Mouse (Mus musculus) cerebellum, adult 2 months (tissue): Measurements from ENCODE around the gene Galnt2. TPM values are rescaled to one million over a fixed set of nuclear protein-coding genes. Genes with fewer than 3 reads are reported as not detected.

ENCODE experiments used
- DNase-seq, 2 experiments: peaks; one replicate each; pipeline ENCODE4 v3.0.0; 2021
- H3K27ac ChIP-seq: fragments of 200-500 bp; 2 replicates; pipeline ENCODE4 v1.5.1; 2012; ENCODE audit warnings: low read length, control low read depth, inconsistent platforms; ENCODE audit not compliant: insufficient read depth
- H3K27me3 ChIP-seq: fragments of 200-500 bp; 2 replicates; pipeline ENCODE4 v1.6.1; 2012; ENCODE audit warnings: inconsistent platforms, mild to moderate bottlenecking, low read length, moderate library complexity; ENCODE audit not compliant: control insufficient read depth, insufficient read depth
- H3K4me1 ChIP-seq: fragments of 200-500 bp; 2 replicates; pipeline ENCODE4 v1.6.1; 2011; ENCODE audit warnings: low read length; ENCODE audit not compliant: control insufficient read depth, insufficient read depth
- H3K4me3 ChIP-seq: fragments of 200-500 bp; replicated peaks from 2 replicates; pipeline ENCODE3; 2011; ENCODE audit warnings: mild to moderate bottlenecking, low read depth, low read length, control low read depth; ENCODE audit not compliant: insufficient read depth
- CTCF ChIP-seq: fragments of 200-500 bp; IDR thresholded peaks from 2 replicates; pipeline ENCODE4 v1.5.1; 2011; ENCODE audit warnings: low read depth, mild to moderate bottlenecking, control low read depth, low read length, moderate library complexity, borderline replicate concordance; ENCODE audit not compliant: insufficient read depth
- POLR2A ChIP-seq: fragments of 200-500 bp; IDR thresholded peaks from 2 replicates; pipeline ENCODE4 v1.6.1; 2011; ENCODE audit warnings: low read length, control low read depth, borderline replicate concordance; ENCODE audit not compliant: insufficient read depth
- WGBS: fragments of 180-500 bp; shearing (Covaris S2); methylation state at CpG from one replicate; pipeline ENCODE4 v1.1.7; 2018; 5-methylcytosine and 5-hydroxymethylcytosine counted together
- polyA plus RNA-seq: library from polyadenylated mRNA; depleted of rRNA; stranded (reverse); fragments of >200 nt; gene quantifications from 2 replicates; pipeline ENCODE4 v1.2.3, GENCODE M21; 2012

Gene Galnt2
- polyA plus RNA-seq, 1 experiment, result 23.8 TPM

DNA sequence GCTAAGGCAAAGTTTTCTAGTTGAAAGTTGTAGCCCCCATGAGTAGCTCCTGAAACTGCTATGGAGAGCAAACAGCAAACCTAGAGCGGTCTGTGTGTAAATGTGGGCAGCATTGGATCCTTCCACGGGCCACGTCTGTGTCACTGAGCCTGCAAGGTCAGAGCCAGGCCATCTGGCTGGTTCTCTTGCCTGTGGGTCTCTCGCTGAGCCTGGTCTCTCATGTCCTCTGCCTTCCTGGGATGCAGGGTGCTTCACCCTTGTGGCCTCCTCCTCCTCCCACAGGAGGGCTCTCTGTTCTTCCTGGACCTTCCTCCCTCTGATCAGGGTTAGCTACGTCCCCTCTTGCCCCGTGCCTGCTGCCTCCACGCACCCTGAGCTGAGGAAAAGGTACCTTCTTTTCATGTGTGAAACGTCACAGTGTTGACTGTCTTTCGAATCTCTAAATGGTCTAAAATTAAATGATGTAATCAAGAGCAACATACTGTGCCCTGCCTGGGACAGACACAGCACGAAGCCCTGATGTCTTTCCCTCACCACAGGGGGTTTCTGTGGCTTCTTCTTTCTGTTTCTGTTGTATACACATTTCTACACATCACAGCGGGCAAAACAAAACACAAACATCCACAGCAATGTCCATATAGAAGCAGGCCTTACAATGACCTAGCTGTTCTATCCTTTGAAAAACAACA lies 52.6 kb downstream of the Galnt2 start:
- peak in 1 of 2 experiments; percentile 60 for DNase-seq
- H3K27ac ChIP-seq, result 0 out of 2 replicates have a peak overlapping the region, but pooled peaks have one; percentile 20
- WGBS, result 44% methylated on average over 11 of the region's 11 CpGs

DNA sequence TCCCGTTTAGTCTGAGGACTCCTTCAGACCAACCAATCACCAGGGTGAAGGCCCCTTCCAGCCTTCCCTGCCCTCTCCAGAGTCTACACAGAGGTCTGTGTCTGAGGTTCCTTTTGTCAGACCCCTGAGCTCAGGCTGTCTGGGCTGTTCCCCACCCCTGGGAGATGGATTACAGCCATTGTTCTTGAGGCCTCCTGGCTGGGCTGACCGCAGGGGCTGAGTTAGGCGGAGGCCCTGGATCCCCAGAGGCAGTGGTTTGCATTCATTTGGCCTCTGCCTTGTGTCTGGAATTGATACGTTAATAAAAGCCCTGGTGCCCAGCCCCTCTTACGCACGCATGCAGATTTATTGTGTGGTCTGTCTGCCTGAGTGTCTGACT lies 53.1 kb downstream of the Galnt2 start:
- no peak for DNase-seq
- H3K27me3 ChIP-seq, result no peaks in the 10 kb centered on the region
- no peak overlapping the region for H3K4me3 ChIP-seq
- H3K4me1 ChIP-seq, result peaks cover 83% of the 10 kb centered on the region
- WGBS, result 75% methylated on average over 6 of the region's 6 CpGs
- TF ChIP-seq POLR2A (no peak), CTCF (no peak)
- peak overlapping the region; percentile 20; the same call in 1 of the 2 replicates for H3K27ac ChIP-seq

More for the DNA sequence above, 52.6 kb downstream of the Galnt2 start:
- TF ChIP-seq POLR2A (no peak), CTCF (no peak)
- peaks cover 80% of the 10 kb centered on the region for H3K4me1 ChIP-seq
- H3K4me3 ChIP-seq, result no peak overlapping the region
- no peaks in the 10 kb centered on the region for H3K27me3 ChIP-seq

DNA sequence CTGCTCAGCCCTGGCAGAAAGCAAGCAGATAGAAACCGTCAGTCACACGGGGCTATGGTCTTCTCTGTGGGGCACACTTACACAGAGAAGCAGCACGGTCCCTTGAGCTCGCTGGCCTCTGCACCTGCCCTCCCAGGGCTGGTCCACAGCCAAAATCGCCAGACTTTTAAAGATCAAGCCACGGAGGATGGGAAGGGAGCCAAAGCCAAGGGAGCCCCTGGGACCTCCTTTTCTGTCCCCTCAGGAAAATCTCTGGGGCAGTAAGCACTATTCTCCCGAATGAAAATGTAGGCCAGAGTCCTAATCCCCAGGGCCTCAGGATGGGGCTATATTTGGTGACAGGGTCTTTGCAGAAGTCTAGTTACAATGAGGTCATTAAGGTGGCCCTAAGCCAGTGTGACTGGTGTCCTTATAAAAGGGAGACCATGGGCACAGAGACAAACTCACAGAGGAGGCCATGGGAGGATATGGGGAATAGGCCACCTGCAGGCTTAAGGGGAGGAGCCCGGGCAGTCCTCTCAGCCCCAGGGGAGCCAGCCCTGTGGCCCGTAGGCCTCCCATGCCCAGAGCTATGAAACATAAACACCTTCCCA lies 53.9 kb downstream of the Galnt2 start:
- Histone ChIP-seq H3K4me1 (peaks cover 83% of the 10 kb centered on the region), H3K4me3 (no peak overlapping the region), H3K27me3 (no peaks in the 10 kb centered on the region), H3K27ac (no peak overlapping the region)
- TF ChIP-seq CTCF (no peak), POLR2A (no peak)
- DNase-seq, result peak; percentile 72 to 73
- WGBS, result 4% methylated on average over 9 of the region's 9 CpGs

DNA sequence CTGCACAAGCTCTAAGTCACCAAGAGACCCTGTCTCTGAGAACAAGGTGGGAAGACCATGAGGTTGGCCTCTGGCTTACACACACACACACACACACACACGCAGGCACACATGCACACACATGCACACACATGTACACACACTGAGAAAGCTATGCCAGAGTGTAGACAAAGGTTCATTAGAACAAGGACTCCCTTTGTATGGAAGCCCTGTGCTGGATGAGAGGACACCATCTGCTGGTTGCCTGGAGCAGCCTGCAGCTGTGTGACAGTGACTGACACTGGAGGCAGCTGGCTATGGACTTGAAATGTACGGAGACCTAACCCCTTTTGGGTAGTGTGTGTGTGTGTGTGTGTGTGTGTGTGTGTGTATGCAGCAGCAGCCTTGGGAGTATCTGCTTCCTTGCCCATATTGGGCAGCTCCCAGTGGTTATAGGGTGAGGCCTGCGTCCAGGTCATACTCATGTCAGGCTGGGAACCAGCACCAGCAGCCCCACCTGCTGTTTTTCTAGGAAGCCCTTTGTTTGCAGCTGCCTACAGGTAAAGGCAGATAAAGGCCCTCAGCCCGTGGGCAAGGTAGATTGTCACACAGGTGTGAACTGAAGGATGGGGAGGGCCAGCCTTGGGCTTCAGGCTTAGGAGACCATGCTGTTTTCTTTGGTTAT lies 55.4 kb downstream of the Galnt2 start:
- DNase-seq, result no peak
- Histone ChIP-seq H3K4me3 (no peak overlapping the region), H3K27ac (no peak overlapping the region), H3K4me1 (peaks cover 83% of the 10 kb centered on the region), H3K27me3 (no peaks in the 10 kb centered on the region)
- 79% methylated on average over 4 of the region's 4 CpGs for WGBS
- TF ChIP-seq CTCF (no peak), POLR2A (no peak)

DNA sequence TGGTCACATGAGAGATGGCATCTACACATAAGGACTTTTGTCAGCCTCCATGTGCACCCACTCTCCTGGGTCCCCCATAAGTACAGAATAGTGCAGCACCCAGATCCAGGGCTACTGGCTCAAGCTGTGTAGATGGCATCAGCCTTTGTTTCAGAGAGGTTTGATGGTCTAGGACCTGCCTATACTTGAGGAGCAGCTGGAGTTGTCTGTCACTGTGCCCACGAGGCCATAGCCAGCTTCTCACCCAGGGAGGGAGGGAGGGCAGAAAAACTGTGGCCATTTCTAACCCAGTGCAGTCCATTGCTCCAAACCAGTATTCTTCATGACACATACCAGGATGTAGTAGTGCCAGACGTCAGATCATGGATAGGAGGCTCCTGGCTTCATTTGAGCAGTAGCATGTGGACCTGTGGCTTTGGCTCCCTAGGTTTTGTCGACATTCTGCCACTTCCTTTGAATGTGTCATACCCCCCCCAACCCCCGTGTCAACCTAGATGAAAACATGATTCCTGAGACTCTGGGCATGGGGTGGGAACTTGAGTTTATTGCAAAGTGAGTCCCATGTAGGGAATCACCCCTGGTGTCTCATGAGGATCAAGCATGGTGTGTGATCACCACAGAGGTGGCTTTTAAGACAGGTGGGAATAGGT lies 57.1 kb downstream of the Galnt2 start:
- Histone ChIP-seq H3K4me3 (no peak overlapping the region), H3K27ac (no peak overlapping the region), H3K27me3 (no peaks in the 10 kb centered on the region), H3K4me1 (peaks cover 80% of the 10 kb centered on the region)
- 43% methylated on average over 4 of the region's 4 CpGs for WGBS
- TF ChIP-seq CTCF, result no peak
- peak in 1 of 2 experiments; percentile 70 for DNase-seq

DNA sequence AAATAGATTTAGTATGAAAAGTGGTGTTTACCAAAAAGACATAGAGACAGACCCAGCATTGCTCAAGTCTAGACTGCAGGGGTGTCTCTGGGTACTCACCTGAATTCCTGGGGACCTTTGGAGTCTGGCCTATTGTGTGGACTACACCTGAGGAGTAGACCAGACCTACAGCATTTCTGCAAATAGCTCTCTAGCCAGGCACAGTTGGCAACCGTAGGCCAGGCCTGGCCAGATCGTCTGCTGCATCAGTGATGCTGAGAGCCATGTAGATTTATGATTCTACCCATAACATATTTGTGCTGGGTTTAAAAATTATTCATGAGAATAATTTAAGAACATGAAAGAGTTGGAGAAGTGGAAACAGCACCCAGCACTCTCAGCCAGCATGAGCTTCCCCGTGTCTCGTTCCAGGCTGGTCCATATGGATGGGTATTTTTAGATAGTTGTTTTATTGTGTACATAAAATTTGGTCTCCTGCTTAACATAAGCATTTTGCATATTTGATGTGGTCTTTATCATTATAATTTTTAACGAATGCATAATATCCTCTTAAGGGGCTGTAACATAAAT lies 58.4 kb downstream of the Galnt2 start:
- no peak overlapping the region for H3K4me3 ChIP-seq
- H3K4me1 ChIP-seq, result peaks cover 74% of the 10 kb centered on the region
- no peak overlapping the region for H3K27ac ChIP-seq
- WGBS, result 28% methylated on average over 5 of the region's 5 CpGs
- DNase-seq, result peak in 1 of 2 experiments; percentile 70
- TF ChIP-seq CTCF (no peak), POLR2A (no peak)
- no peaks in the 10 kb centered on the region for H3K27me3 ChIP-seq

DNA sequence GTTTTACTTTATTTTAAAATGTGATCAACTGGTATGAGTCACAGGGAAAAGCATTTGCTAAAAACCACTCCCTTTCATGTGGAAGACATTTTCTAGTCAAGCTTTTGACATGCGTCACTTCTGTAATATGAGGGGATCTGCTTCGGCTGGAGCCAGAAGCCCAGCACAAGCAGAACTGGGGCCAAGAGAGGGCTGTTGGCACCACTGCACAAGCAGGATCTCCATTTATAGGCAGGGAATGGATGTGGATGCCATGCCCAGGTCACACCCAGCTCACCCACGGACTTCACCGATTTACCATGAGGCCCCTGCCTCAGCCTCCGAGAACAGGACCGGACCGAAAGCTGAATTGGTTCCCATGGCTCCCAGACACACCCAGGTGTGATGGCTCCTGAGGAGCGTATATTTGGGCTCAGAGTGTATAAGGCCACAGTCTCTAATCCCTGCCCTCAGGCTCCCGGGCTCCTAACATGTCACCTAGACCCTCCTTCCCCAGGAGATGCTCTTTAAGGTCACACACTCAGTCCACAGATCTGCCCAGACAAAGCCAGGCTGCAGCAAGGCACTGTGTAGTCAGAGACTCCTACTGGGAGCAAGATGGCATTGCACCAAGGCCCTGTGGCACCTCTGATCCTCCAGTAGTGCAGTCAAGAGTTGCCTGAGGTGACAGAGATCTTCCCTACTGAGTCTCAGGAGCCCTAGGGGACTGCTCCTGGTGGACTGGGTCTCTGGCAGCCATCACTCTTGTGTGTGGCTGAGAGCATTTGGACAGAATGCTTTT lies 59.9 kb downstream of the Galnt2 start:
- H3K27ac ChIP-seq, result no peak overlapping the region
- H3K27me3 ChIP-seq, result no peaks in the 10 kb centered on the region
- WGBS, result 61% methylated on average over 9 of the region's 9 CpGs
- TF ChIP-seq CTCF (peak; percentile 62; the same call in 1 of the 2 replicates), POLR2A (no peak)
- H3K4me1 ChIP-seq, result peaks cover 67% of the 10 kb centered on the region
- H3K4me3 ChIP-seq, result no peak overlapping the region
- DNase-seq, result peak in 1 of 2 experiments; percentile 68
